Mouse (Mus musculus) B cell, adult 2 months (primary cell): ENCODE results near the gene Tgfb2.

Experiments used
- DNase-seq, 2 experiments: peaks; one replicate each; pipeline ENCODE4 v3.0.0; 2022

Tgfb2 gene

DNA sequence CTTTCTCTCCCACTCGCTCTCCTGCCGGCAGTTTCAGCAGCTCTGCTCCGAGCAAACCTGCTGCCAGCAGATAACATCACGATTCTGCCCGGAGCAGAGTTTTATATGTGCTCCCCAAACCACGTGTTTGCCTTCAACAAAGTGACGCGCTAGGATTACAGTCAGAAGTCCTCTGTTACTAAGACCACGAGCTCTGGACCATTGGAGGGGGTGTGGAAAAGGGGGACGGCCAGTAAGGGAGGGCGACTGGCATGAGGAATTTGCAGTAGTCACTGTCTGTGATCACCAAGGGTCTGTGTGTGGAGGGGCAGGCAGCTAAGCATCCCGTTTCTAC is at the start of gene Tgfb2:
Gene Tgfb2 (minus strand): TSS at position 75 of the 334 bp plus-strand sequence.
- DNase-seq = peak in 1 of 2 experiments; percentile 5

DNA sequence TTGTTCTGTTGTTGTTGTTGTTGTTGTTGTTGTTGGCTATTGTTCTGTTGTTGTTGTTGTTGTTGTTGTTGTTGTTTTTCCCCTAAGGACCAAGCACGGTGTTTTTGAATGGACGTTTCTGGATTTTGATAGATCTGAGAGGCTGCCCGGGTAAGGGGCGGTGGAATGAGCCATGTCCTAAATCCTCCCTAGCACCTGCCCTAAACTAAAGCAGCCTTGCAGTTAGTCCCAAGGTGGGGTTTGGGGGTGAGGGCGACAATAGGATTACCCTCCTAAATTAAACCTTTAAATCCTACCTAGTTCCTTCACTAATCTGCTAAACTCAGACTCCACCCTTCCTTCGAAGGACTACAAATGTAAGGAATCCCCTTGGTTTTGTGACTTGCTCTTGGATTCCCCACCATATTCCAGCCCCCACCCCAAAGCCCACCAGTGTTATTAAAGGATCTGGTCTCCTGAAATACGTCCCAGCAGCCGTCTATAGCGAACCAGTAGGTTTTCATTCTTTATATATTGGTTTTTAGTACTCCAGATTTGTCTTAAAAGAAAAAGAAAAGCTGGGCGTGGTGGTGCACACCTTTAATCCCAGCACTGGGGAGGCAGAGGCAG is 44.0 kb upstream of the Tgfb2 start:
- no peak for DNase-seq

DNA sequence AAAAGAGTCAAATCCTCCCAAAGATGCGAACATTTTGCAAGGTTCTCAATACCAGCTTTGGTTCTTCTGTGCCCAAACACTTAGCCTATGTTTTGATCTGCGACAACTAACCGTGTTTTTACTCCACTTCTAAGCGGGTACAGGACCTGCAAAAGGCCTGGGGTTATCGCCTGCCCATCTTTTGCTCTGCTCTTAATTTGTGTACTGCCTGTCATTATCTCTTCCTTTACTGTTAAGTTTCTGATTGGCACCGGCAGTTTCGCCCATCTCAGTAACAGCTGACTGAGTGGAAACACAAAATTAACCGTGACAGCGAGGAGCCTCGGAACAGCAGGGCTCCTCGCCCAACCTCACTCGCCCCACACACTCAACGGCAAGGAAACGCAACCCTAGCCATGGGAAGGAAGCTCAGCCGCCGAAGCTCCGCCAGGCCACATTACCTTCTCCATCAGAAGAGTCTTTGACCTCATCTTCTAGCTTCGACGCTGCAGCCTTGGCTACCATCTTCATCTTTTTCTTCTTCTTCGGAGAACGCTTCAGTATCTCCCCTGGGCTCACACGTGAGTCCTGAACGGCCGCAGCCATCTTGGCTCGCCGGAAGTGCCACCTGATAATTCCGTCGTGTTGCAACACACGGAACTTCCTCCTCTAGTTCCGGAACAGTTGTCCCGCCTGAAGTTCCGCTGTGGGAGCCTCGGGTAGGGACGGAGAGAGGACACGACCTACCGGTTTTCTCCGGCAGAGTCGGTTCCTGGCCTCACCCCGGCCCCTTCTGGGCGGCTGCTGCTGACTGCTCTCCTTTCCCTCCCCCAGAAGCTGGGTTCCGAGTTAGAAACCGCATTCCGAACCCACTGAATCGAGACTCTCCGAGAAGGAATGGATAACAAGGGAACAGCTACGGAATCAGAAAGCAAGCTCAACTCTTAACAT is 43.2 kb upstream of the Tgfb2 start, which contains the start of gene Rrp15:
Gene Rrp15 (minus strand): TSS at position 635 of the 930 bp plus-strand sequence.
- peak; percentile 88 to 90 for DNase-seq

DNA sequence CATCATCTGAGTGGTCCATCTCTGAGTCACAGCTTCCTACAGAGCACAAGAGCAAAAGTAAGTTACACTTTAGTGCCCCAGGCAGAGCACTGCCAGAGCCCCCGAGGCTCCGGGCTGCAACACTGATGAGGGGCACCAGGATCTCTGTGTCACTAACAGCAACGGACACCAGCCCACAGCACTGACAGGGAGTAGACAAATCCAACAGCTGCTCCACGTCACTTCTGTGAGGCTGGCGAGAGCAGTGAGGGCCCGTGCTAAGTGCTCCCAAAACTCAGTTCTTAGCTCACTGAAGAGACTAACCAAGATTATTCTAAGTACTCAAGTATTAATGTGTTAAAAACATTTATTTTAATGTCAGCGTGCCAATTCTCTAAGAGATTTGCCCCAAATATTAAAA is 34.0 kb upstream of the Tgfb2 start:
- DNase-seq = no peak

DNA sequence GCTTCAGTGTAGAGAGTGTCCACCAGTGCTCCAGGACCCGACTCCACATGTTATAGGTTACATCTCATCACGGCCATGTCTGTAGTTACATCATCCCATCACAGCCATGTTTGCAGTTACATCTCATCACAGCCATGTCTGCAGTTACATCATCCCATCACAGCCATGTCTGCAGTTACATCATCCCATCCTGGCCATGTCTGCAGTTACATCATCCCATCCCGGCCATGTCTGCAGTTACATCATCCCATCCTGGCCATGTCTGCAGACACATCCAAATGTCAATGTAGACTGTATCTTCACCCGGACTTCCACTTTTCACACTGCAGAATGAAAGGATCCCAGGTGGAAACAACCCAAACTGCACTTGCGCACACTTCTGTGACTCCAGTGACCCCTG is 29.7 kb upstream of the Tgfb2 start:
- DNase-seq = no peak

DNA sequence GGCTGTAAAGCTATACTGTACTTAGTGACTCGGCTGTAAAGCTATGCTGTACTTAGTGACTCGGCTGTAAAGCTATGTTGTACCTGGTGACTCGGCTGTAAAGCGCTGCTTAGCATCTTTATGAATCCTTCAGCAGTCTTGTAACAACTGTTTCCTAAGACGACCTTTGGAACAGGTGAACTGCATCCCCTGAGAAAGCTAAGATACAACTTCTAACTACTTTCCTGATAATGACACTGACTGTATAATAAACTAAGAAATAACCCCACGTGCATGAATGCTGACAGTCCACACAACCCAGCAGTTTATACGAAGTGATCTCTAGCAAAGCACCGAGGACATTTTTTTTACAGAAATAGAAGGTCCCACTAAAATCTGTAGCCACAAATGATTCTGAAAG is 27.3 kb upstream of the Tgfb2 start:
- no peak for DNase-seq

DNA sequence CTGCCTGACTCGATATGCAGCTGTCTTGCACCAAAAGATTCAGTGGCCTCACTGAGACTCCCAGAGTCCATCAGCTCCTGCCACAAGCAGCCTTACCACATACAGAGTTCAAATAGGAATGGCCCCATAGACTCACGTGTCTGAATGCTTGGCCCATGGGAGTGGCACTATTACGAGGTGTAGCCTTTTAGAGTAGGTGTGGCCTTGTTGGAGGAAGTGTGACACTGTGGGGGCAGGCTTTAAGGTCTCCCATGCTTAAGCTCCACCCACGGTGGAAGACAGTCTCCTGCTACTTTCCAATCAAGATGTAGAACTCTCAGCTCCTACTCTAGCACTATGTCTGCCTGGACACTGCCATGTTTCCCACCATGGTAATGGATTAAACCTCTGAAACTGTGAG is 23.0 kb upstream of the Tgfb2 start:
- no peak for DNase-seq

DNA sequence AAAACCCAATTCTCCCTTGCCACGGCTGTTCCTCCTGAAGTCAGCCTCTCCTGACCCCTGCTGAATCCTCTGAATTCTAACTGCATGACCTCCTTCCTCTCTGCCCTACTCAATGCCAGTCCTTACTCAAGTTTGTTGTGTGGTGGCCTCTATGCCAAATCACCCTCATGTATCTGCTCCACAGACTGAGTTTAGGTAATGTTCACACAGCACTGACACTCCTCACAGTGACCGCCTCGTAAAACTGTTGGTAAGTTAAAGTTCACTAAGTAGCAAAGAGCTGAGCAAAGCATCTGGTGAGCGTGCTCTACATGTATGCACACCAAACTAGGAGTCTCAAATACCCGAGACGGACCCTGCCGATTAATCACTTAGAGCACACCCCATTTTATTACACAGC is 20.3 kb upstream of the Tgfb2 start:
- DNase-seq = no peak

DNA sequence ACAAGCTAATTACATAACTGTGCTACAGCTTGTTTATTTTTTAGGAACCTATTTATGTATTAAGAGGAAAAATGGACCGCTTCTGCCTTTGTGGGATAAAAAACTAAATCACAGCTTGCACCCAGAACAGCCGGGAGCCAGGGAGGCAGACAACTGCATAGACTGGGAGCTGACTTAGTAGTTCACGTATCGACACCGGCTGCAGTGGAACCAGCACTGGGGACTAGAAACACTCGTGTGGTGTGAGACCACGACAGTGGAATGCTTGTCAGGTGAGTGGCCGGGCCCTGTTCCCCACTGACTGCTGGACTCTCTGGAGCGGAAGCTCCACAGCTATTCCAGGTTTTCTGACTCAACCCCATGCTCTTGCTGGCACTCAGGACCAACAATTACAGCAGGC is 16.5 kb upstream of the Tgfb2 start:
- no peak for DNase-seq

DNA sequence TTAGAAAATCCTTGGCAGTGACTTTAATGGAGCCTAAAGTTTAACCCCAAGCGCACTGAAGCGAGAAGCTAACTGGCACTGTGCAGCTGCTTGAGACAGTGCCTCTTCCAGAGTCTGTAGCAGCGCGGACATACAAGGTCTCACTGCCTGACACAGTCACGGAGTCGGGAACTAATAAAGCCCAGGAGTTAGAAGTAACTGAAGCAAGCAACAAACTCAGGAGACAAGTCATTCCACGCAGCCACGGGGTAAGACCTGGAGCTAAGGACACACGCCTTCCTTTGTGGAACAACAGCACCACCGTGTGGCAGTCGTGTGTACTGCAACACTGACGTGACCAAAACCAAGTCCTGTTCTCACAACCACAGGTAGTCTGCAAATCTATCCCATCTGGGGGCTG is 16.1 kb upstream of the Tgfb2 start:
- peak; percentile 80 to 81 for DNase-seq

DNA sequence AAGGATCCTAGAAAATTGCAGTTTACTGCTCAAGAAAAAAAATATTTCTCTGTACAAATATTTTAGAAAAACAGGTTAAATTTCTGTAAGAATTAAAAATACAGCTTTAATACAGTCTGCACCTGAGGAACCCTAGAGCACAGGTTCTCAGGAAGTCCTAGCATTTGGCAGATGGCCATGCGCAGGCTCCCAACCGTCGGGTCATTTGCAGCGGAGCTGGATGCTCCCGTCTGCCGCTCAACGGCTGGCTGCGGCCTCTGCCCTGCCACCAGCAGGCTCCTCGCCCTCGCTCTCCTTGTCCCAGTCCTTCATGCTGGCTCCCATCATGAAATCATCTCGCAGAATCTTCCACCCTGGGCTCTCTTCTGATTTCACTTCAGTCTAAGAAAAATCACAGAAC is 15.4 kb upstream of the Tgfb2 start:
- no peak for DNase-seq

DNA sequence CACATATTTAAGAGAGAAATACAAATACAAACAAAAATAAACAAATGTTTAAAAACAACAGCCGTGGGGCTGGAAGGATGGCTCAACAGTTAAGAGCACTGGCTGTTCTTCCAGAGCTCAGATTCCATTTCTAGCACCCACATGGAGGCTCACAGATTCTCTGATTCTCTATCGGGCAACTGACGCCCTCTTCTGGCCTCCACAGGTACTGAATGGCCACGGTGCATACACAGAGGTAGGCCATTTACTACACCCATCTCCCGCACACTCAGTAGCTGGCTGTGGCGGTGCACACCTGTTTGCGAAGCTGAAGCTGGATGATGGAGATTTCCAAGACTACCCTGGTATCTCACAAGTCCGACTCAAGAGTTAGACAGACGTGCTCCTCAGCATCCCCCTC is 13.9 kb upstream of the Tgfb2 start:
- DNase-seq = no peak

DNA sequence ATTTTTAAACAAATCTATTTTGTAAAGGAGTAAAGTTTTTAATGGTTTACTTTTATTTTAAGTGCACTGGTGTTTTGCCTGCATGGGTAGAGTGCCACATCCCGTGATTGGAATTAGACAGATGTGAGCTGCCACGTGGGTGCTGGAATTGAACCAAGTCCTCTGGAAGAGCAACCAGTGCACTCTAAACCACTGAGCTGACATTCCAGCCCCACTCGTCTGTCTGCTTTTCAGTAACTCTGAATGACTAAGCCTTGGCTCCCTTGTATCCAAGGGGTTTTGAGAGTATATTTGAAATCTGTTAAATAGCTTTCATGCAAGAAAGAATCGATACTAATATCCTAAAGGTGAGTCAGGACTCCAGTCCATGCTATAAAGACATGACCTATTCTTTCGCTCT is 13.1 kb upstream of the Tgfb2 start:
- DNase-seq = no peak

DNA sequence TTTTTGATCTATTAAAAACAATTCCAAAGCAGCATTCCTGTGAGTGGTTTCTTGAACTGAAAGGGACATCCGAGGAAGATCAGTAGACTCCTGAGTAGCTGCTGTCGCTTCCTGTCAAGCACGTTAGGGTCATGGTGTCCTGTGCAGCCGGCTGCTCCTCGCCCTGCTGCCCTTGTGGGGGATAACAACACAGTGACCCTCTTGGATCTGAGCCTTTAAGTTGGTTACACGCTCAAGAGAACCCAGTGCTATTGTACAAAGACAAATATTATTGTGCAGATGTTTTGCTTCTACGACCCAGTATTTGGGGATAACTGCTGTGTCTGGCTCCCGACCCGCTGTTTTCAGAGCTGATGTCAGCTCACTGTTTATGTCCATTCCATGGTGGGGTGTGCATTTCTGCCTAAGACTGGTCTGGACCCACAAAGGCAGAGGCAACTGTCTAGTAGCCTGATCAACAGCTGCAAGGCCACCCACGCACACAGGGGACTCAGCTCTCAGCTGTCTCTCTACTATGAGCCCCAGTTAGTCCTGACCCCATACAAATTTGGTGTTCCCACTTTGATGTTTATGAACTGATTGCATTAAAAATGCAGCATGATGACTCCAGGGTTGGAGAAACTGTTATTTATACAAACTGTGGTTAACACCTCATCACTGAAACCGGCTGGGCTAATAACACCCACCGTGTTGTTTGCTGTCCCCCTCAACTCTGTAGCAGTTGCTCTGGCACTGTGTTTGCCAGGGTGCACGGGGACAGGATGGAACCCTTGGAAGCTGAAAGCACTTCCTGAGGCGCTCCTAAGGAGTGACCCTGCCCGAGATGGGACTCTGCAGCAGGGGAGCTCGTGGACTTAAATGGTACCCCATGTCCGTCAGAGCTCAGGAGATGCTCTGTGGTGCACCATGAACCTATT is 9.4 kb upstream of the Tgfb2 start:
- DNase-seq = no peak

DNA sequence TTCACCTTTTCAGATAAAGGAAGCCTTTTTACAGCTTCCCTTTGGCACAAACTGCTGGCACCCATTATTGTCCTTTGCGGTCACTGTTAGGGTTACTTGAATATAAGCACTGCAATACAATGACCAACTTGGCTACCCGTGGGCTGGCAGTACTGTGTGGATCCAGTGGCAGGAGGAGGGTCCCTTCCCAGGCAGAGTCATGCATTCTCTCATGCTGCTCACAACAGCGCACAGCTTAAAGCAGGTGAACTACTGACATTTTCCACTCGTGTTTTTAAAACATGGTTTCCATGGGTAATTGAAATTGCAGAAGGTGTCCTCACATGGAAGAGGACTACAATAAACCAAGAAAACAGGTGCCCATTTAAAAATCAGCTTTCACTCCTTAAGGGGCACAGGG is 8.4 kb upstream of the Tgfb2 start:
- no peak for DNase-seq

DNA sequence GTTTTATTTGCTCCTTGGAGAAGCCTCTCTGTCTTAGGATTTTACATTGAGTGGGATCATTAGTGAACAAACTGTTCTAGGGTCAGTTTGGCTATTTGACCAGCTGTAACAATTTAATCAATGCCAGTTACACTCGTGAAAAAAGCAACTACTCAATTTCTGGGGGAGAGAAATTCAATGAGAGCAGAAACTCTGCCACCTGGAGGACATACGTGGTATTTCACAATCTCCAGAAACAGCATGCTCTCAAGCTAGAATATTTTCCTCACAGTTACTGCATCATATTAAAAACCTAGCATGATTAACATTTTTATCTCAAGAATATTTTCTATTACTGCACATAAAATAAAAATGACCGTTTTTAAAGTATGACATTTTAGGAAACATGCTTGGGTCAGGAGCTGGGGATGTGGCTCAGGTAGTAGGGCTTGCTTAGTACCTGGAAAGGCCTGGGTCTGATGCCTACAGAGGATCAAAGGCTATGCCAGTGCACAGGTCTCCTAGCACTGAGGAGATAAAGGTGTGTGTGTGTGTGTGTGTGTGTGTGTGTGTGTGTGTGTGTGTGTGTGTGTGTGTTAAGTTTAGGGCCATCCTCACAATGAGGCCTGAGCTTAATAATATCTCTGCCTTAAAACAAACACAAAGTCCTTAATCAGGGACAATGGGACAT is 7.1 kb upstream of the Tgfb2 start:
- peak; percentile 10 to 35 for DNase-seq

DNA sequence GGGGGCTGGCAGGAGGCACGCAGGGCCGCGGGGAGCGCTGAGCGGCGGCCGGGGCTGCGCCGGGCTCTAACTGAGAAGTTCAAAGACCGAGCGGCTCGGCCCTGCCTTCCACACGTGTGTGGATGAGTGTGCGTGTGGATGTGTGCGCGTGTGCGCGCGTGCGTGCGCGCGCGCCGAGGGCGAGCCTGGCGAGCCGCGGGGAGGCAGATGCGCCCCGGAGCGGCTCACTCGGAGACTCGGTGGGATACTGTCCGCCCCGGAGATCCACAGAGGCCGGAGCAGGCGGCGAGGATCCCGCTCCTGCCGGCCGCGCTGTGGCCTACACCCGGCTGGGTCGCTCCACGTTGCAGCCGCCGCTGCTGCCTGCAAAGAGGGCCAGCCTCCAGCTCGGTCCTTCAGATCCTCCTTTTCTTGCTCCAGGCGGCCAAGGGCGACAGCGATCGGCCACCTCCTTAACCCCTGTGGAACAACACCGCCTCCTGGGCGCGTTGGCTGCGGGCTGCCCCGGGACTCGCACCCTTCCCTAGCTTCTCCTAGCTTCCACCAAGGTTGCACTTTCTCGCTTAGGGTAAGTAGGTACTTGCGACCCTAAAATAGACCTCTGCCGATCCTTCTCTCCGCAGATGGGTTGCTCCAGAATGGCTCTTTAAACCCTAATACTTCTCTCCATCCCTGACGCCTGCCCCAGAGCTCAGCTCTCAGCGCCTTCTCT is 430 bp downstream of the Tgfb2 start:
- peak; percentile 29 to 43 for DNase-seq

DNA sequence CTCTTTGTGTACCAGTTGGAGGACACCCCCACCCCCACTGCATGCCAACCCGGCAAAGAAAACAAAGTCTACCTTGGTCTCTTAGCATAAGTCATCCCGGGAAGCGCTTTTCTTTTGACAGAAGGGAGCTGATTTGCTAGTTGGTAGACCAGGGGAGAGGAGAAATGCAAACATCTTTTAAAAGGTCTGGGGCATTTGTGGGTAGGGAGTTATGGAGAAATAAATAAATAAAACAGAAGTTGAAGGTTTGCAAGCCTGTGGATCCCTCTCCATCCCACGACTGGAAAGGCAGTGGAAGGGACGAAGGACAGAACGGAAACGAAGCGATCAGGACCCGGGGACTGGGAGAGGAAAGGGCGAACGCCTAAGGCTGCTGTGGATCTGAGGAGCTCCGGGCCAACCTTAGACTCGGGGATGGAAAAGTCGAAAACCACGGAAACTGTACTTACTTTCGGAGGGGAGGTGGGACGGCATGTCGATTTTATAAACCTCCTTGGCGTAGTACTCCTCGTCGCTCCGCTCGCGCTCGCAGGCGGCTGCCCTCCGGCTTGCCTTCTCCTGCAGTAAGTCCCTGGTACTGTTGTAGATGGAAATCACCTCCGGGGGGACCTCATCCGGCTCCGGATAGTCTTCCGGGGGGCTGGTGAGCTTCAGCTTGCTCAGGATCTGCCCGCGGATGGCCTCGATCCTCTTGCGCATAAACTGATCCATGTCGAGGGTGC is 1.6 kb downstream of the Tgfb2 start:
- peak; percentile 25 to 37 for DNase-seq

DNA sequence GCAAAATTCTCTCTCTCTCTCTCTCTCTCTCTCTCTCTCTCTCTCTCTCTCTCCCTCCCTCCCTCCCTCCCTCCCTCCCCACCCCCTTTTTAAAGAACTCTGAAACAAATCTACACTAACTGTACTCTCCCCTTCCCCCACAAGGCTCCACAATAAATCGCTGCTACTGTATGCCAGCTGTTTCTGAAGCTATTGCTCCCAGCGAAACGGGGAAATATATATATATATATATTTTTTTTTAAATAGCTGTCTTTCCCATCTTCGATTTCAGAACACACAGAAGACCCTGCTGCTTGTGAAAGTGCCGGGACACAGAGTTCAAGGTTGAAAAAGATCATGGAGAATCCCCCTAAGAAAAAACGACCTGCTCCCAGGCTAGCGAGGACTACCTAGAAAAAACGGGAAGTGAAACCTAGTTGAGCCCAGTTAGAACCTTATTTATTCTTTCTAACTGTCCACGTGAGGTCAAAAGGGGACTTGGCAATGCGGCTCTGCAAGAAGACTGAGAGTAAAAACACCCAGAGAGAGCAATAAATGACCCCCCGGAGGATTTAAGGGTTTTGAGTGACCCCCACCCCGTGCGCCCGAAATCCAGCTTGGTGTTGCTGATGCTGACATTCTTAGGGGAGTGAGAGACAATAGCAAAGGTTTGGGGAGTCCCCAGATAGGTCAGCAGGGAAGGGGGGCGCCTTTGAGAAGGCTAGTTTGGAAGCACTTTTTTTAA is 2.4 kb downstream of the Tgfb2 start:
- peak; percentile 35 to 43 for DNase-seq

DNA sequence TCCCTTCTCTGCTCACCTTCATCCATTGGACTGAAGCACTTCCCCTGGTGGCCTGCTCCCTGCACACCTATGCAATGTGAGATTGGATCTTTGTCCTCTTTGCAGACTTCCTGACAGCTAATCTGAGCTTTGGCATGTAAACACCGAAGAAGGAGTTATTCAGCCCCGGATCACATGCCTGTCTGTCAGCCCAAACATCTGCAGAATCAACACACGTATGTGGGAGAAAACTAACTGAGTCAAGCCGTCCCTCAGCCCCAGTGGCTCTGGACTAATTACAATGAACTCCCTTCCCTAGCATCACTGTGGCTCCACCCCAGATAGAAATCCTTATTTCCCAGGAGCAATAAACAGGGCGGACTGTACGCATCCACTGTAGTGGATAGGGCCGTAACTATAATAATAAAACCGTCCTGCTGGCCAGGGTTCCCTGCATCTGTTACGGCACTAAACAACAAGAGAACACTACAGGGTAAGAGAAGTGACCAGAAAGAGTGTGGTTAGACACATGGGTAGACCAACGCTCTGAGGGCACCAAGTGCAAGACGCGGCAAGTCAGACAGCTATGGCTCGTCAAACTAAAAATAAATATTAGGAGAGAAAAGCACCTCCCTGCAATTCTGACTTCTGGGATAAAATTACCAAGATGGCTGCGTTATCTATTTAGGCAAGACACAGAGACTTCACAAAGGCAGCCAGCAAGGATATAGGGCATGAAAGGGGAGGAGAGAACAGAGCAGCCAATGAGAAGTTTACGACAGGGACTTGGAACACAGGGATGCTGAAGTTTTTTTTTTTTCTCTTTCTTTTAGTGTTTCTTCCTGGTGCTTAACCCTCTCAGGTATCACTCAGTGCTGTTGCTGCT is 3.2 kb downstream of the Tgfb2 start:
- DNase-seq = no peak
